Mouse (Mus musculus) hematopoietic stem cell, adult 5-6 weeks (primary cell): ENCODE data around the gene Creb3l2. TPM values are rescaled to one million over a fixed set of nuclear protein-coding genes. Genes with fewer than 3 reads are reported as not detected.

ENCODE experiments used
- ATAC-seq, 2 experiments: fragments of 125-278 bp in 1 of 2; replicated peaks in 1 of 2; 2 replicates each; pipeline ENCODE4 v1.8.0; 2016 to 2017; ENCODE audit warnings: inconsistent platforms in 2 of 2, mild to moderate bottlenecking in 2 of 2, moderate number of reproducible peaks in 2 of 2, low read depth in 1 of 2, moderate TSS enrichment in 1 of 2; ENCODE audit not compliant: low FRiP score in 2 of 2, poor library complexity in 2 of 2, severe bottlenecking in 2 of 2, insufficient read depth in 1 of 2, low TSS enrichment in 1 of 2
- total RNA-seq: library from RNA; stranded (forward); fragments of 172-1452, 232-1000 nt; gene quantifications from 2 replicates; pipeline ENCODE4 v1.2.3, GENCODE M21; 2017

Gene Creb3l2
- total RNA-seq, 1 experiment from 2014 or later, result 4.7 TPM

DNA sequence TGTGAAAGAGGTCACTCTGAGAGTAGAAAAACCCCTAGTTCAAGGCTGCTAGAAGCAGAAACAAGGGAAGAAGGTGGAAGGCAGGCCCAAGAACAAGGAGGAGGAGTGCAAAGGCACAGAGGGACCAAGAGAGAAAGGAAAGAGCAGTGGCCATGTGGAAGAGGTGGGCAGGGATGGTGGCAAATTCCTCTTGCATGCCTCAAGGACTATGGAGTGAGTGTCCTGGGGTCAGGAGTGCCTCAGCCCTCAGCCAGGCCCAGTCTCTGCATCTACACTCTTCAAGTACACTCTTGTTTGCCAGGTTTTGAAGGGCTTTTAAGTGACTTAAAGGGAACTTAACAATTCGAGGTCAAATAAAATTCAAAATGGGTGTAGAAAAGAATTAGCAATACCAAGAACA is 18.6 kb downstream of the Creb3l2 start:
- ATAC-seq, result no peak

DNA sequence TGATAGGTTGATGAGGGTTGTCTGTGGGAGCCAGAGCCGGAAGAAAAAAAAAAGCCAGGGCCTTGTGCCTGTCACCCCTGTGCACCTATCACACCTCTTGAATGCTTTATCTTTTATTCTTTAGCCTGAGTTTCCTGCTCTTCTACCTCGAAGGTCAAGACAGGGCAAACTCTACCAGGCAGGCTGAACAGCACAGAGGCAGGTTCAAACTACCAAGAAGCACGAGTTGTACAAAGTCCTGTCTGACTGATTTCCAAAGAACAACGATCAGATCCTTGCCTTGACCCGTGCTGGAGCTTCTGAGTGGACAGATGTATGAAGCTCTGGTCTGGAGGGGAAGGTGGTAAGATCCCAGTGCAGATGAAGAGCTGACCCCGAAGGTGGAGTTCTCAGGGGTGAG is 20.8 kb downstream of the Creb3l2 start:
- no peak for ATAC-seq

DNA sequence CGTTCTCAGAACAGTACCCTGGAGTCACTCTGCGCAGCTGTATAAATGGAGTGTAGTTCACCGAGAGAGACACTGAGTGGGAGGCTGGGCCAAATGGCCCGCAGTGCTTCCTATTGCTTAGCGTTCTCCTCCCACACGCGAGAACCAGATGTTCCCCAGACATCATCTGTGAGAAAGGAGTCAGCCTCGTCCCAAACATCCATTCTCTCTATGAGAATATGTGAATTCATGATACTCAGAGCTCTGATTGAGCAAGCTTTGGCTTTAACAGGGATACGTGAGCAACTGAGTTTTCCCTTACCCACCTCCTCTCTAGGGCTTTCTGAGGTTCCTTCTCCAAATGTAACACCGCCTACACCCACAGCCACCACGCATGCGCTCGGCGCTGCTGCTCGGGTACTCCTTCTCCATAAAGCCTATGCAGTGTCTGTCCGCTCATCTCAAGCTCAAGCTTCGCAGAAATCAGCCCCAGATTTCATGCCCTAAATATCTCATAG is 22.5 kb downstream of the Creb3l2 start:
- ATAC-seq, result peak; percentile 61 to 65; a peak in 3 of 4 replicates

DNA sequence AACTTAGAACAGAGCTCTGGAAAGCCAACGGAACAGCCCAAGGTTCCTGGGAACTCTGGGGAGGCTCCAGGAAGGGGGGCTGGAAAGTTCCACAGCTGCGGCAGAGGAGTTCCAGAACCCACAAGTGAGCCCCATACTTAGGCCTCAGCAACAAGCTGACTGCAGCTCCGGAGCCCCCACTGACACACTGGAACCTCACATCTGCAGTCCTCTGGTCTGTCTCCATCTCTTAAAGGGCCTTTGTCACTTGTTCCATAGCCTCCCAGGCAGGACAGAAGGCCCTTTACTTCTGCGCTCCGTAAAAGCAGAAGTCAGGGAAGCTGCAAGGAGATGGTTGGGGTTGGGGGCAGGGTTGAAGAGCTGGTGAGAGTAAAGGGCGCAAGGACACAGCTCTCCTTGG is 23.0 kb downstream of the Creb3l2 start:
- ATAC-seq, result peak; percentile 85 to 86

DNA sequence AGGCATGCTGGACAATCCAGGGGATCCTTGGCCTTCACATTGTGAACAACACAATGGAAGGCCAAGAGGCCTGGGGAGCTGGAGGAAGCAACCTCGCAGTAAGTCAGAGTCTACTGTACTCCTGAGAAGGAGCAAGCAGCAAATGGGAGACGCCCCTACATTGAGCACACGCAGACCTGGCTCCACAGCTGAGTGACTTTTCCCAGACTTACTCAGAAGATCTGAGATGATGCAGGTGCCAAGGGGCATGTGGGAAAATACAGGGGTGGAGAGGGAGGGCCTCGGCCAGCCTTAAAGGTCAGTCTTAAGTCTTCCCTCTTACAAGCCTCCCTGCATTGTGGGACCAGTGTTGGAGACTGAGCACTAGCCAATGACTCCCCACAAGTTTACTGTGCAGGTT is 25.2 kb downstream of the Creb3l2 start:
- ATAC-seq, result no peak

DNA sequence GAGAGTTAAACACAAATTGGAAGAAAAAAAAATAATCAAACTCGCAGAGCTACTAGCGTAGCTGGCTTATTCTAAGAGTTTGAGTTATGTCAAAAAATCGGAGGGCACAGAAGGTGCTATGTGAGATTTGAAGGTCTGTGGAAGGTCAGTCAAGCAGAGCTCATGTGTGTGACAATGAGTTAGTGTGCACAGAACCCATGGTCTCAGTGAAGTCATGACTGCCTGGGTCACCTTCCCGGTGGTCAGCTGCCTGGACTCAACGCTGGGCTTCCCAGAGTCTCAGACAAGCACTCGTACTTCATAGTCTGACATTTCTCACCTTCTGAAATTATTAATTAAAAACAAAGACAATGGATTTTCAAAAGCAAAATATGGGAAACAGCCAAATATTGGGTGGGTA is 26.4 kb downstream of the Creb3l2 start:
- no peak for ATAC-seq

DNA sequence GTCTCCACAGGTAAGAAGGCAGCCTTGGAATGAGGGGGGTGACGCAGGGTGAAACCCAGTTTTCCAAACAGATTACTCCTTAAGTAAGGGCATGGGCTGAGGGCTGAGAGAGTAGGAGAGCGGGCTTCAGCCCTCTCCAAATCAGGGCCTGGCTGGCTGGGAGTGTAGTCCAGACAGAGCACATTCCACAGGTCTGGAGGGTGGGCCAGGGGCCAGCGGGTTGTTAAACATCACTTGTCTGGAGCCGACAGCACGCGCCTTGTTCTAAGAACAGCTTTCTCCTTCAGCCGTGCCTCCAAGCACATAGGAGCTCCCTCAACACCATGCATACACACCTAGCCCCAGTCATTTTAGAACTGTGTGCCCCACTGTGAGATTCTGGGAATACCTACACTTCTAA is 26.9 kb downstream of the Creb3l2 start:
- no peak for ATAC-seq

DNA sequence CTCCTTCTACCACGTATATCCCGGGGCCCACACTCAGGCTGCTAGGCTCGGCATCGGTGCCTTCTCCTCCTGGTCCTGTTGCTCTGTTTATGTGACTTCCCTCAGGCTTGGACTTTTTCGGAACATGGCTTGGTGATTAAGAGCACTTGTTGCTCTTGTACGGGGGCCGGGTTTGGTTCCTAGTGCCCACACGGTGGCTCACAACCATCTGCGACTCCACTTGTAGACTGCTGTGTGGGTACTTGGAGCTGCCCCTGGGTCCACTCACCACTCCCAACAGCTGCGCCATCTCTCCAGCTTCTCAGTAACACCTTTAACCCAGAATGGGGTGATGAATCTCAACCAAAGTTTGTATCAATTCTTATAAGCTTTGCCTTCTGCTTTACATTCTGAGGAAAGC is 27.4 kb downstream of the Creb3l2 start:
- ATAC-seq, result no peak

DNA sequence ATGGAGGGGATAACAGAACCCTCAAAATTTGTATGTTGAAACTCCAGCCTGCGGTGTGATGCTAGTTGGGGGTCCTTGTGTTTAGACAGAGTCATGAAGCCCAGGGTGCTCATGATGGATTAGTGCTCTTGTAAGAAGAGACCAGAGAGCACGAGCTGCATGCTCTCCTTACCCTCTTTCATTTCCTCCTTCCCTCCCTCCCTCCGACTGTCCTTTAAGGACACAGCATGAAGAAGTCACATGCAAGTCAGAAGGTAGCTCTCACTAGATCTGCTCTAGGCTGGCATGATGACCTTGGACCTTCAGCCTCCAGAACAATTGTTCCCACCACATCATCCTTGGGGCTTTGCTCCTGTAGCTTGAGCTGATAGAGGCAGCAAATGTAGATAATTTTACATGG is 30.2 kb downstream of the Creb3l2 start:
- ATAC-seq, result no peak

DNA sequence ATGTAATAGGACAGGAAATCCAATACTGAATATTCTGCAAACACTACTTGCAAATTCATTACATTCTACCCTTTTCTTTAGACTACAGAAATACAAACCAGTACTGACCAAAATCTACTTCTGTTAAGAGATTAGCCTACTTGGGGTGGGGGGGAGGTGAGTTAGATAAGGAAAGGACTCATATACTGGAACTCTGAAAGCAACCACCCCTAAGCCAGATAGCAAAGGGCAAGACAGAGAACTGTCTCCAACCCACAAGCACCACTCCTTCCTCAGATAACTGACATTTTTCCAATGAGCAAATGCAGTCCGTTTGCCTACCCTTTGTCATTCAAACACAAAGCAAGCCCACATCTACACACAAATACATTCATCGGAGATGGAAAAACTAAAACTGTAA is 32.1 kb downstream of the Creb3l2 start:
- no peak for ATAC-seq

DNA sequence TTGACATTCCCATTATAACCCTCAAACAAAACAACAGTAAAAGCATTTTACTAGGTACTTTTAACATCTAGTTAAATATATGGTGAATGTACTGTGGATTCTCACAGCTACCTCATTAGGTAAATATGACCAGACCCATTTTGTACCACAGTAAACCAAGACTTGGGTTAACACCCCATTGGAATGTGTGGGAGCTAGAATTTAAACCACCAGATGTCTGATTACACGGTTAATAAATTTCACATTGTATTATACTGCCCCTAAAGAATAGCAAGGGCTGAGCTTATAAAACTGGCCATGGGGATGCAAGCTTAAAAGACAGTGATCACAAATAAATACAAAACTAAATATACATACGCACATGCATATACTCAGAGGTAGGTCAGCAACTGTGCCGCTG is 34.1 kb downstream of the Creb3l2 start:
- no peak for ATAC-seq

DNA sequence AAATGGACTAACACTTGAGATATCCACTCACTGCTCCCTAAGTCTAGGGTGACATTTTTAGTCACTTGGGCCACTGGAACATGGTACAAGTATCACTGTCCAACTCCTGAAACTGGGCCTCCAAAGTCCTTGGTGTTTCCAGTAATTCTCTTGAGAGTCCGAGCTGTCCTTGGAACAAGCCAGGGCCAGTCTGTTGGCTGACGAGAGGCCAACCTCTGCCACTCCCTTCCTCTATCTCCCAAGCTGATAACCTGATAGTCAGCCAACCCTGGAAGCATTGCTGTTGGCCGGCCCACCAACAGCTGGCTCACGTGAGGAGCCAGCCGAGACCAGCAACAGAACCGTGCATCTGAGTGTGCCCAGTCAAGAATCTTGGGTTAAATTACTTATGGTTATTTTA is 35.0 kb downstream of the Creb3l2 start:
- no peak for ATAC-seq

DNA sequence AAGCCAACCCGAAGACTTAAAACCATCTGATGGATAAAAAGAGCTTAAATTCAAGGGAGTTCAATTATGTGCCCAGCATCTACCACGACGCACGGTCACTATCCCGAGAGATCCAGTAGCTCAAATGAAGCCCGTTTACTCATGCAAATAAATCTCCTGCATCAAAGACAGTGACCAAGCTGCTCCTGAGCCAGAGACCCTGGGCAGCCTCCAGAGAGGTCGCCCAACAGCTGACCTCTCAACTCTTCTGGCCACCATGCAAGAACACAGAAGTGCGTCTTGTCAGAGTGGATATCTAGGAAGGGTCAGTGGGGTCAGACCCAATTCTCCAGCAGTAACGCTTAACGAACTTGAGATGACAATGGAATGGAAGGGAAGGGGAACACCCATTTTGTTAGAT is 35.9 kb downstream of the Creb3l2 start:
- ATAC-seq, result no peak

DNA sequence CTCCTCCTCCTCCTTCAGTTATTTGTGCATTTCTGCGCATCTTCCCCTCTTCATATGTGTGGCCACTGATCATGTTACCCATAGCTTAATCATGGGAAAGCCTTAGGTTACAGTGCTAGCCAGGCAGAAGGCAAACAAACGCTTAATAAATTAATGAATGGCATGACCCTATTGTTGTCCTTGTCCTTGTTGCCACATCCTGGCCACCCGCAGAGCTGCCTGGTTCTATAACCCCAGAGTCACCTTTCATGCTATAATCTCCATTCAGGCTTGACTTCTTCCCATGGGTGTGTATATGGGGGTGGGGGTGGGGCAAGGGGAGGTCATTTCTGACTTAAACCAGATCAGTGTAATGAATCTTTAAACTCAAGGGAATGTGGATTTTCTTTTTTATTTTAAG is 37.6 kb downstream of the Creb3l2 start:
- no peak for ATAC-seq

DNA sequence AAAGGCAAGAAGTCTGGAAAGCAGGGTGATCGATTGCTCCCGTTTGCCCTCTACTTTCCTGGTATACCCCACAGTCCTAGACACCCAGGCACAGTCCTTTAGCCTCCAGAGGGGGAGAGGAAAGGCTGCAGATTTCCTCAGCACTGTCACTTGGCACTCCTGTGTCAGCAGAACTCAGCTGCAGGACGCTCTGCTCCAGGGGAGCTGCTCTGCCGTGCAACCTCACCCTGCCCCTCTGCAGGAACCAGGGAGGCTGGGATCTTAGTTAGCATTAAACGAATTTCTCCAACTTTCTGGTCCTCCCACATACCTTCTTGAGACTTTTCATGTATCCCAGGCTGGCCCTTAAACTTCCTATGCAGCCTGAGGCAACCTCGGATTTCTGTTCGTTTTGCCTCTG is 40.0 kb downstream of the Creb3l2 start:
- no peak for ATAC-seq

DNA sequence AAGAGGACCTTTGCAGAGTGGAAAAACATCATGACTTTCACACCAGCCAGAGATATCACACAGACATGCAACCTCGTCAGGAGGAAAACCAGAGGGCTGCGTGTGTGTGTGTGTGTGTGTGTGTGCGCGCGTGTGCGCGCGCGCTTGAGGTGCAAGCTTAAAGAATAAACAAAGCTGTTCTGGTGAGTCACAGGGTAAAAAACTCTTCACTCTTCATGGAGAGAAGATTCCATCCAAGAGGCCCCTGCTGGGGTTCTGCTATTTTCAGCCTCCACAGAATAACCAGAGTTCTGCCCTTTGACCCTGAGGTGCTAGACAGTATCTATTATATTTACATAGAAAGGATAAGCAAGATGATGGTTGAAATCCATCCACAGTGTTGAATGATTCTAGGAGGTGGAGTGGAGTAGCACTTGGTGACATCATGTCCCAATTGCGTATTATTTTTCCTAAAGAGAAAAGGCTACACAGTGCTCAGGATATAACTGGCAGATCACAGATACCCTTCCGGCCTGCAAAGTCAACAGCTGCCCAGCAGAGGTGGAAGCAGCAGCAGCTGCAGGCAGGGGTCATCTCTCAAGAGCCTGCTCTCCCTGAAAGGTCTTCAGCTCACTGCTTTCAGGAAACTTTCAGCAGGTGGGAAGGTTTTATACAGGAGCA is 41.0 kb downstream of the Creb3l2 start:
- no peak for ATAC-seq

DNA sequence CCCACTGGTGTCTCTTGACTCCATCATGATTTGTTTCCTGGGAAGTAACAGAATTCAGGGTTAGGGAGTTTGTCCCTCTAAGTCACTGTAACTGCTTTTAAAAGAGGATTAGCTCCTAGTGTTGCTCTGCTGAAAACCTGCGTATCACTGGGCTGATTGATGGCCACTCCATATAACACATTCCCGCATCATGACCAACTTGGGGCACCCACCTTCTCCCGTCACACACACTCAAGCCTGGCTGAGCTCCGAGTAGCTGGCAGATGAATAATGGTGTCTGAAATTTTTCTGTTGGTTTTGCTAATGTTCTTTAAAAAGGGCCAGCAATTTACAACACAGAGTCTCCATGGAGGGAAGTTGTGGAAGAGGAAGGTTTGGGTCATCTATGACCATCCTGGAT is 41.8 kb downstream of the Creb3l2 start:
- no peak for ATAC-seq

DNA sequence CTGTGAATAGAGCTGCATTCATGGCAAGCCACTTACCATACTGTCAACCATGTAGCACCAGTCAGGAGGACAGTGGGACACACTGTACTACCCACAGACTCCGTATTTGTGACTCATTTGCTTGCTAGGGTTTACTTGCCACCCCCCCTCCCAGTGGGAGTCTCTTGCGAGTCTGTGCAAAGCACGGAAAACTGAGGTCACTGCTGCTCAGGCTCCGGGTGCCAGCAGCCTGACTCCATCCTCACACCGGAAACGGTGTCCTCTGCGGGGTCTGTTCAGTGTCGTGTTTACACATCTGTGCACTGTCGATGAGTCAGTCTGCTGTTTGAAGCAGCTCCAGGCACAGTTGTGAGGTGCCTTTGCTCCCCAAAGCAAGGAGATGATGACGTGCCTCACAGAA is 43.0 kb downstream of the Creb3l2 start:
- no peak for ATAC-seq

DNA sequence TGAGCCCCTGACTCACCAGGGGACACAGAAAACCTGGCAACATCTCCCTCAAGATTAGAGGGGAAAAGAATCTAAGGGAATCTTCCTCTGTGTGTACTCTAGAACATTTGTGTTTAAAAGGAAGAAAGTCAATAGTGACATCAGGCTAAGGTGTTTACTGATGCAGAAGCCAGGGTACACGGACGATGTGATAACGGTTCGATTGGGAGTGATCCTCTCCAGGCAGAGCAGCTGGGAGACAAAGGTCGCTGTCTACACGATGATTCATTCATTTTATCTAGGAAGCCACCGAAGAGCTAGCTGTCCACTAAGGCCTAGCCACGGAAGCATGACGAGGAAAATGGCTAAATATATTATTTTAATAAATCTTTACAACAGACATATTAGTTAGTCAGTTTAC is 44.0 kb downstream of the Creb3l2 start:
- ATAC-seq, result no peak
